Mouse (Mus musculus) thymus, adult 18-20 months (tissue): ENCODE data around the gene Iqcc.

ENCODE experiments used
- DNase-seq, 2 experiments: peaks; one replicate each; pipeline ENCODE4 v3.0.0; 2022; ENCODE audit warnings: mixed read lengths in 2 of 2

Gene Iqcc

DNA sequence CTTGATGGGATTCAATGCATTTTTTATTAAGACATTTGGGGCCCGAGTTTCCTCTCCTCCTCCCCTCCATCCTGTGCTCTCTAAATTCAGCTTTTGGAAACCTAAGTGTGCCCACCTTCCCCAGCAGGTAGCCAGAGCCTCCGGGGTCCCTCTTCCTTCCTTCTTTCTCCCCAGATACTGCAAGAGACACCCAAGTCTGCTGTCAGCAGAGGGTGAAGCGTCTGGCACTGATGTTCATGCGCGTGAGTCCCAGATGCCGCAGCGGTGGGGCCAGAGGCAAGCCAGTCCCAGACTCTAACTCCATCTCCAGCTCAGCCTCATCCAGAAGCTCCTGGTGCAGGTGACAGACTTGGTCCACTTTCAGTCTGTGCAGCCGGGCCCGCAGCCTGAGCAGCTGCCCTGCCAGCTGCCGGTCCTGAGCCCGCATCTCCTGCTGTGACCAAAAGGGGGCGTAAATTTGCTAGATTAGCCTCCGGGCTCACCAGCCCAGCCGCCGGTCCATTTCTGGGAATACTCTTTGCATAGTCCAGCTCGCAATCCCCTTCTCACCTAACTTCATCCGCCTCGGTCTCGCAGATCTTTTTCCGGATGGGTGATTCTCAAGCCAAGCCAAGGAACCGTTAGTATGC is 41.9 kb downstream of the Iqcc start:
- peak; percentile 72 to 79 for DNase-seq

DNA sequence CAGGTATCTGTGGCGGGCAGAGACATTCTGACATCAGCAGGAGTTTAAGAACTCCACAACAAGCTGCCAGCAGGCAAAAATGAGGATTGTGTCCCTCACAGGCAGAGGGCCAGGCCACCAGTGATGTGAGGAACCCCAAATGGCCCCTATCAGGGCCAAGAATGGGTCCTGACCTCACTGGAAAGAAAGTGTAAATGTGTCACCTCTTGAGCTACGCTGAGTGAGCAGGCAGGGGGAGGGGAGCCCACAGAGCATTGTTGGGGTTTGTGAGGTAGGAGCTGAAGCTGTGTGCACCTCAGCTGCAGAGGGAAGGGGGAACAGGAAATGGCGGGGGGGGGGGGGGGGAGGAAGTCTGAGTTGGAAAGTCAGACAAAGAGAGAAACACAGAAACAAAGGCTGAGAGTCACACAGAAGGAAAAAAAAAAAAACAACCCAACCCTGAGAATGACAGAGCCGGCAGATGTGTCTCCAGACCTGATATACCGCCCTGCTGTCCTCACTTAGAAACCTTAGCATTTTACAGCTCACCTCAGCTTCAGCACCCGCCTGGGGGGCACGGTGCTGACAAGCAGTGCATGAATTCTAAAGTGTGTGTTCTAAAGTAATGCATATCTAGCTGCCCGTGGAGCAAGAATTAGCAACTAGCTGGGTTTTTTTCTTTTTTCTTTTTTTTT is 43.6 kb downstream of the Iqcc start:
- DNase-seq, result peak; percentile 87 to 95

DNA sequence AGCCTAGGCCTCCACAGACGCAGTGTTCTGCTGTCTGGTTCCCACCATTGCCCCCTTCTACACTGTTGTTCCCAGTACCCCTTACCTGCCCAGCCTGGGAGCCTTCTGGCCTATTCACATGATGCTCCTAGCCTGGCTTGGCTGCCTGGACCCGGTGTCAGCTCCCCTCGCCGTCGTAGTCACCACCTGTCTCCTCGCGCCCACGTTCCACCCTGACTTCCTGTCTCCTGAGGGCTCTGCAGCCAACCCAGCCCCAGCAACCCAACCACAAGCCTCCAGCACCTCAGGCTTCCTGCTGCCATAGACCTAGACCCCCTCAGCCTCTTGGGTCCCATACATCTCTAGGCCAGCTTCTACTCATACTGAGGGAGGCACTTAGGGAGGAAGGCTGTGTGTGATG is 45.5 kb downstream of the Iqcc start, which contains the start of gene Lck:
Gene Lck, minus strand, starts transcription at position 212 of the 400 bp plus-strand sequence.
- DNase-seq, result peak; percentile 84 to 90

DNA sequence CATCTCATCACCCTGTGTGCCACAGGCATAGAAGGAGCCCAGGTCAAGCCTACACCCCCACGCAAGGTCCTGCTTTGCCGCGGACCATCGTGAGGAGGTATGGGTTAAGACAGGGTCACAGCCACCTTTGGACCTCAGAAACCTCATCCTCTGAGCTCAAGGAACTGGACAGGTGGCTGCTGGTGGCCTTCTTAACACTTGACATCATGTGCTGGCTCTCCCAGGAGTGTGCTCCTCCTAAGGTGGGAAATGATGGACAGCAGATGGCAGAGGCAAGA is 45.9 kb downstream of the Iqcc start:
- DNase-seq, result peak in 1 of 2 experiments; percentile 42

DNA sequence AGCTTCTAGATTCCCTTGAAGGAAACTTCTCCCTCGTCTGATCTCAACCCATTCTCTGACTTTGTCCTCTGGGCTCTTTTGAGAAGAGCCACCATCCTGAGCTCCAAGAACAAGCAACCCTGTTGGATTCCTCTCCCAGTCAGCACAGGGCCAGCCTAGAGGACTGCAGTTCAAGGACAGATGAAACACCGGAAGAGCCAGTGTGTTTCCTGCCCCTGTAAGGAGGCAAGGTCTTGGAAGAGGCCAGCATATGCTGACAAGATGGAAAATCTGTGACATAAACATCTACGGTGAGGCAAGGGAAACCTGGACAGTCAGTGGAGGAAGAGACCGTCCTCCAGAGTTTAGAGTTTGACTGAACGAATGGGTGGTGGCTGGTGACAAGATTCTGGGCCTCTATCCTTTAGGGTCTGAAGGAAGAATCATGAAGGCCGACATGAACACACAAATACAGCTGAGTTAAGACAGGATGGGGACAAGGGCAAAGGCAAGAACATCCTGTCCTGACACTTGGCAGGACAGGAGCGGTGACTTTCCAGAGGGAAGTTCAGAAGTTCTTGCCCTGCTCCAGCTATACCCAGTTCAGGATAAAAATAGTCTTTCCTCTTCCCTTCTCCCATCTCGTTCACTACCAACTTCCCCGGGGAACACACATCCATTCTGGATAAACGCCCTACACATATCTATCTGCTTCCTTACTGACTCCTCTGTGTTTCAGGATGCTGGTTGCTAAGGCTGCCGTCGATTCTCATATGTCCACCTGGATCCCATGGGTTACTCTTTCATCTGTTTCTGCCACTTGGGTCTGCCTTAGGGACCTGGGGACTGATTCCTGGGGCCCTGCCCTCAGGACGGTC is 46.4 kb downstream of the Iqcc start:
- DNase-seq, result no peak

DNA sequence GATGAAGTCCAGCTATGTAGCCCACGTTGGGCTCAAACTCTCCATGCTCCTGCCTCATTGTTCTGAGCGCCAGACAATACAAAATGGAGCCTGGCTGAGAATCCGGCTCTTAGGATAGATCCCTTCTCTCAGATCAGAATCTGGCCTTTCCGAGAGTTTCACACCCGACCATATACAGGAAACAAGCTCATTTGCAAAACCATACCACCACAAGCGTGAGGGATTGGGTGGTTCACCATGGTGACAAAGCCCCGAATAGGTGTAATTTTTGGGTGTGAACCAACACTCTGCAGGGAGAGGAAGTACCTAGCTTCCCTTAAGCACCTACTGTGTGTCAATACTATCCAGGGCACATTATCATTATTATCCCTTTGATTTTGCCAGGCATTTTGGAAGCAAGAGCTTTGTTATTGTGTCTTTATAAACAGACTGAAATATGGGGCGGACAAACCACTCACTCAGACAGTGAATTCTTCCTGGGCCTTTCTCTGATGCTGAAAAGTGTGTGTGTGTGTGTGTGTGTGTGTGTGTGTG is 47.3 kb downstream of the Iqcc start:
- DNase-seq, result peak in 1 of 2 experiments; percentile 34

DNA sequence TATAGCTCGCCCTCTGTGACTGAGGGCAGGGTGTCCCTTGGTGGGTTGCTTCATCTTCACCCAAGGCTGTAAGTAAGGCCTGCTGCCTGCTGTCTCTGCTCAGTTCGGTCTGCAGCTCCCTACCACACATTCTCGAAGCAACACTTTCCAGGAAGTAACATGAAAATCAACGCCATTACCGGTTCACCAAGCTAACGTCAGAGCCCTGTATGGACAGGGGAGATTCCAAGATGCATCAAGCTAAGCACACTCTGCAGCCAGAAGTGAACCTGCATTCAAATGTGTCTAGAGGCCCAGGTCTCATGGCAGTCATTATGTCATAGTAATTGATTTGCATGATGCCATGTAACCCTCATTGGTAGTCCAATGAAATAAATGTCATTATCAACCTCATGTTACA is 48.9 kb downstream of the Iqcc start:
- no peak for DNase-seq

DNA sequence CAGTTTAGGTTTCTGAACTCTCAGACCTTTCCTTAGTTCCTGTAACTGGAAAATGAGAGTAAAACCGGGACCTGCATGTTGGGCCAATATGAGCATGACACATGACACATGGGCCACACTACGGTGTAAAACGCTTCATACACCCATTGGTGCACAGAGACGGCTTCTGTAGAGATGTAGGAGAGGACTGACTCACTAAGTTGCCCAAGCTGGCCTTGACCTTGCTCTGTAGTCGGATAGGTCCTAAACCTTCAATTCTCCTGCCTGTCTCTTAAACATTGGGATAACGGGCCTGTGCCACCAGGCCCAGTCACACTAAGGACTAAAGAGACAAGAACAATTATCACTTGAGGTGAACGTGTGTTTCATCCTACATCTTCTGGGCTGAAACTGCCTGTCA is 50.5 kb downstream of the Iqcc start:
- no peak for DNase-seq

DNA sequence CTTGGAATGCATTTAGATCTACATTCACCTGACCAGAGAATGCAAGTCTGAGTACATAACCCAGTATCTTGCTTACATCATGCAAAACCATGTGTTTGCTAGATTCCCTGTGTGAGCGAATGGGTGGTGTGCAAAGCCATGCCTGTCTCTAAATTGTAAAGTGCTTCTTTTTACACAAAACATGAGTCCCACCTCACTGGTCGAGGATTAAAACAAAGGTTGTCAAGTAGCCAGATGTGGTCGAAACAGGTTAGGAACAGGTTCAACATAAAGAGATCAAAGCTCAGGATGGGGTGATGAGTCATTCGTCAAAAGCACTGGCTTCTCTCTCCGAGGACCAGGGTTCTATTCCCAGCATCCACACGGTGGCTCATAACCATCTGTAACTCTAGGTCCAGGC is 53.8 kb downstream of the Iqcc start:
- DNase-seq, result no peak
